Mouse (Mus musculus) layer of hippocampus, adult 2 months (tissue): ENCODE data around the gene Plcl2. TPM values are rescaled to one million over a fixed set of nuclear protein-coding genes. Genes with fewer than 3 reads are reported as not detected.
"Not testable (repeated sequence)": the region's sequence is repeated elsewhere in the genome, so short reads cannot be mapped to it uniquely, and the experiment has no call there.

Experiments
- DNase-seq, 2 experiments: peaks; one replicate each; pipeline ENCODE4 v3.0.0; 2022; ENCODE audit warnings: low spot score in 2 of 2
- H3K27ac ChIP-seq: fragments of 200-600 bp; 2 replicates; pipeline ENCODE4 v1.8.1; 2022
- H3K4me3 ChIP-seq: fragments of 200-600 bp; 2 replicates; pipeline ENCODE4 v1.8.1; 2022; ENCODE audit warnings: mild to moderate bottlenecking
- CTCF ChIP-seq: fragments of 200-600 bp; conservative IDR thresholded peaks from 2 replicates; pipeline ENCODE4 v1.8.1; 2022; ENCODE audit warnings: antibody characterized with exemption, mild to moderate bottlenecking, moderate library complexity
- total RNA-seq, 2 experiments: library from RNA; stranded (reverse); gene quantifications; 2 replicates each; pipeline ENCODE4 v1.2.3; 2021

Plcl2 gene
- total RNA-seq, 2 experiments from 2014 or later: 55.1 to 58.0 TPM

- no peak for TF ChIP-seq CTCF
- H3K27ac ChIP-seq: peak overlapping the region; percentile 43; the same call in 1 of the 2 replicates
- no peak for DNase-seq
- H3K4me3 ChIP-seq: no peak overlapping the region
These were observed 125.0 kb downstream of the Plcl2 start for GRCm38 (mm10) chr17:50634008-50634871.

GRCm38 (mm10) chr17:50635961-50636585 is 126.9 kb downstream of the Plcl2 start:
- no peak for DNase-seq
- TF ChIP-seq CTCF: no peak
- Histone ChIP-seq H3K4me3 (no peak overlapping the region), H3K27ac (peak overlapping the region; percentile 55; the same call in 1 of the 2 replicates)

GRCm38 (mm10) chr17:50638791-50639190 is 129.6 kb downstream of the Plcl2 start:
- Histone ChIP-seq H3K4me3 (no peak overlapping the region), H3K27ac (no peak overlapping the region)
- no peak for DNase-seq
- no peak for TF ChIP-seq CTCF

DNA sequence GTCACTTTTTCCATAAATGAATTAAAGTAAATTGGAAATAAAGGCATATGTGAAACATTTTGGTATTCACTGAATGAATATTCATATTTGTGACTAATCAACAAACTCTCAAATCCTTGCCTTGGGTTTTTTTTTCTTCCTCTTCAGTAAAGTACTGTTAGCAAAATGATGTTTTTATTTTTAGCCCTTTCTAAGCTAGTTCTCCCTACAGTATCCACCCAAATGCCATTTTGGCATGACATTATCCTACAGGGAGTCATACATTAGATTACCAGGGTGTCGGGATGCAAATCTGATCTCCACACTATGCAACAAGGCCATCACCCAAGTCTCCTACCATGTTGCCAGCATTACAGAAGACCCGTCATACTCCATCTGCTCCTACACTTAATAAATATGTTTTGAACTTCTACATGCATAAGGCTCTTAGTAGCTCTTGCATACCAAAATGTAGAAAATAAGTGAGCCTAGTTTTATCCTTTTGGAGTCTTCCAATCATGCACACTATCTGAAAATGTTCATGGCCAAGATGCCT is 131.9 kb downstream of the Plcl2 start:
- peak overlapping the region; percentile 75 for H3K27ac ChIP-seq
- H3K4me3 ChIP-seq: no peak overlapping the region
- TF ChIP-seq CTCF: no peak
- no peak for DNase-seq

- Histone ChIP-seq H3K27ac (peak overlapping the region; percentile 75), H3K4me3 (no peak overlapping the region)
- no peak for TF ChIP-seq CTCF
- no peak for DNase-seq
These were observed 132.7 kb downstream of the Plcl2 start for GRCm38 (mm10) chr17:50641879-50642278.

- DNase-seq: no peak
- no peak for TF ChIP-seq CTCF
- Histone ChIP-seq H3K4me3 (no peak overlapping the region), H3K27ac (peak overlapping the region; percentile 2; the same call in 1 of the 2 replicates)
These were observed 134.2 kb downstream of the Plcl2 start for GRCm38 (mm10) chr17:50643356-50643755.

GRCm38 (mm10) chr17:50643989-50644388 is 134.8 kb downstream of the Plcl2 start:
- no peak for TF ChIP-seq CTCF
- no peak for DNase-seq
- peak overlapping the region; percentile 2; the same call in 1 of the 2 replicates for H3K27ac ChIP-seq
- no peak overlapping the region for H3K4me3 ChIP-seq

GRCm38 (mm10) chr17:50648141-50648540 is 138.9 kb downstream of the Plcl2 start:
- DNase-seq, H3K4me3 ChIP-seq: not testable (repeated sequence)
- H3K27ac ChIP-seq: peak overlapping the region; percentile 67

GRCm38 (mm10) chr17:50648757-50649419 is 139.7 kb downstream of the Plcl2 start:
- TF ChIP-seq CTCF: no peak
- H3K27ac ChIP-seq: peak overlapping the region; percentile 67
- no peak overlapping the region for H3K4me3 ChIP-seq
- no peak for DNase-seq

DNA sequence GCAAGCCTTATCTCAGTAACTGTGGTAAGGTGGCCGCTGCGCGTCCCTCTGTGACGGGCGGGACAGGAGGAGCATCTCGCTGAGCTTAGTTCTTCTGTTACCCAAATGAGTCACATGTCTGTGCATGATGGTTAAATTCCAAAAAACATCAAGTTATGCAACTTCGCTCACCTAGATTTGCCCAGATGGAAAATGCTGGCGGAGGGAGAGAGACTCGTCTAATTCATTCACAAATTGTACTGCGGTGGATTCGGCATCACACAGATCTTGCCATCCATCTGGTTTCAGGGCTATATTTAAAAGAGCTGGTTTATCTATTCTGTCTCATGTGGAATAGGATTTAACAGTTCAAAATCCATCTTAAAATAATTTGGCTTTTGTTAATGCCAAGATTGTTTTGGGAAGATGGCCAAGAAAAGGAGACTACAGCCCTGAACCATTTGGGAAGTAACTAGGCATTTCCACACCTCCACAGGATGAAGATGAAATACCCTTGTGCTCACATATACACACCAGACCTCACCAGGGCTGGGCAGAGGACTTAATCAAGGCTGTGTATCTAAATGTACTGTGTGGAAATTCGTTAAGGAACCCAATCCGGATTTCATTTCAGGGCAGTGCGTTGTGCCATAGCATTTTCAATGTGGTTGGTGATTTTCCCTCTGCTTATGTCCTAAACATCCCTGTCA is 141.5 kb downstream of the Plcl2 start:
- no peak overlapping the region; the same call in 1 of the 2 replicates for H3K4me3 ChIP-seq
- peak overlapping the region; percentile 77 for H3K27ac ChIP-seq
- DNase-seq: peak; percentile 72 to 87

GRCm38 (mm10) chr17:50654741-50655415 is 145.7 kb downstream of the Plcl2 start:
- H3K27ac ChIP-seq: peak overlapping the region; percentile 3; the same call in 1 of the 2 replicates
- H3K4me3 ChIP-seq: no peak overlapping the region
- no peak for TF ChIP-seq CTCF
- no peak for DNase-seq

More for the DNA sequence above, 141.5 kb downstream of the Plcl2 start:
- no peak for TF ChIP-seq CTCF

GRCm38 (mm10) chr17:50655416-50655776 is 146.2 kb downstream of the Plcl2 start:
- Histone ChIP-seq H3K4me3 (no peak overlapping the region), H3K27ac (peak overlapping the region; percentile 3; the same call in 1 of the 2 replicates)
- no peak for TF ChIP-seq CTCF
- no peak for DNase-seq
